Mouse (Mus musculus): ENCODE measurements at regions not wholly inside any gene's neighbourhood (a gene's known extent, or its start where the extent isn't known, plus 50 kb on each side); places are given as distances from the start of the nearest gene placed in this dataset.

- no peak for DNase-seq (ENCODE audit: low spot score)
Measured at GRCm38 (mm10) chr4:56619803-56620202, 120.1 kb upstream of the Gm26657 start.

- DNase-seq (ENCODE audit: low spot score), result no peak
Measured at GRCm38 (mm10) chr4:56619054-56619453, 120.8 kb upstream of the Gm26657 start.

- DNase-seq (ENCODE audit: low spot score), result no peak
Measured at GRCm38 (mm10) chr4:56618433-56618832, 121.4 kb upstream of the Gm26657 start.

GRCm38 (mm10) chr4:56617661-56618360 is 122.1 kb upstream of the Gm26657 start:
- no peak for DNase-seq (ENCODE audit: low spot score)

GRCm38 (mm10) chr4:56612325-56612724 is 127.5 kb upstream of the Gm26657 start:
- DNase-seq (ENCODE audit: low spot score), result peak; percentile 31

- DNase-seq (ENCODE audit: low spot score), result no peak
Measured at GRCm38 (mm10) chr4:56611751-56612150, 128.1 kb upstream of the Gm26657 start.

- DNase-seq (ENCODE audit: low spot score), result no peak
Measured at GRCm38 (mm10) chr4:56610273-56610672, 129.6 kb upstream of the Gm26657 start.

- DNase-seq (ENCODE audit: low spot score), result no peak
Measured at GRCm38 (mm10) chr4:56608701-56609100, 131.2 kb upstream of the Gm26657 start.

GRCm38 (mm10) chr4:56598398-56598797 is 141.5 kb upstream of the Gm26657 start:
- DNase-seq (ENCODE audit: low spot score), result no peak

GRCm38 (mm10) chr4:56597931-56598330 is 141.9 kb upstream of the Gm26657 start:
- DNase-seq (ENCODE audit: low spot score), result no peak

- no peak for DNase-seq (ENCODE audit: low spot score)
Measured at GRCm38 (mm10) chr4:56582405-56582804, 157.5 kb upstream of the Gm26657 start.

GRCm38 (mm10) chr4:56576837-56577548 is 162.9 kb upstream of the Gm26657 start:
- DNase-seq (ENCODE audit: low spot score), result no peak

GRCm38 (mm10) chr4:56552126-56552525 is 187.7 kb upstream of the Gm26657 start:
- no peak for DNase-seq (ENCODE audit: low spot score)

- no peak for DNase-seq (ENCODE audit: low spot score)
Measured at GRCm38 (mm10) chr4:56533344-56533985, 206.4 kb upstream of the Gm26657 start.

- no peak for DNase-seq (ENCODE audit: low spot score)
Measured at GRCm38 (mm10) chr4:56532921-56533320, 206.9 kb upstream of the Gm26657 start.

- DNase-seq (ENCODE audit: low spot score), result no peak
Measured at GRCm38 (mm10) chr4:56528571-56528970, 211.3 kb upstream of the Gm26657 start.

- no peak for DNase-seq (ENCODE audit: low spot score)
Measured at GRCm38 (mm10) chr4:56524430-56524985, 215.4 kb upstream of the Gm26657 start.

- DNase-seq (ENCODE audit: low spot score), result no peak
Measured at GRCm38 (mm10) chr4:56507770-56508169, 232.1 kb upstream of the Gm26657 start.

GRCm38 (mm10) chr4:56506786-56507185 is 233.1 kb upstream of the Gm26657 start:
- no peak for DNase-seq (ENCODE audit: low spot score)

- DNase-seq (ENCODE audit: low spot score), result no peak
Measured at GRCm38 (mm10) chr4:56506067-56506466, 233.8 kb upstream of the Gm26657 start.

GRCm38 (mm10) chr4:56492537-56493221 is 247.2 kb upstream of the Gm26657 start:
- DNase-seq (ENCODE audit: low spot score), result peak; percentile 77

- DNase-seq (ENCODE audit: low spot score), result no peak
Measured at GRCm38 (mm10) chr4:56489361-56489760, 250.5 kb upstream of the Gm26657 start.
